Mouse (Mus musculus) cerebellum, adult 2 months (tissue): Measurements from ENCODE around the gene Cenpq. TPM values are rescaled to one million over a fixed set of nuclear protein-coding genes. Genes with fewer than 3 reads are reported as not detected.

ENCODE experiments used
- DNase-seq, 2 experiments: peaks; one replicate each; pipeline ENCODE4 v3.0.0; 2021
- H3K27ac ChIP-seq: fragments of 200-500 bp; 2 replicates; pipeline ENCODE4 v1.5.1; 2012; ENCODE audit warnings: low read length, control low read depth, inconsistent platforms; ENCODE audit not compliant: insufficient read depth
- H3K27me3 ChIP-seq: fragments of 200-500 bp; 2 replicates; pipeline ENCODE4 v1.6.1; 2012; ENCODE audit warnings: inconsistent platforms, mild to moderate bottlenecking, low read length, moderate library complexity; ENCODE audit not compliant: control insufficient read depth, insufficient read depth
- H3K4me1 ChIP-seq: fragments of 200-500 bp; 2 replicates; pipeline ENCODE4 v1.6.1; 2011; ENCODE audit warnings: low read length; ENCODE audit not compliant: control insufficient read depth, insufficient read depth
- H3K4me3 ChIP-seq: fragments of 200-500 bp; replicated peaks from 2 replicates; pipeline ENCODE3; 2011; ENCODE audit warnings: mild to moderate bottlenecking, low read depth, low read length, control low read depth; ENCODE audit not compliant: insufficient read depth
- CTCF ChIP-seq: fragments of 200-500 bp; IDR thresholded peaks from 2 replicates; pipeline ENCODE4 v1.5.1; 2011; ENCODE audit warnings: low read depth, mild to moderate bottlenecking, control low read depth, low read length, moderate library complexity, borderline replicate concordance; ENCODE audit not compliant: insufficient read depth
- POLR2A ChIP-seq: fragments of 200-500 bp; IDR thresholded peaks from 2 replicates; pipeline ENCODE4 v1.6.1; 2011; ENCODE audit warnings: low read length, control low read depth, borderline replicate concordance; ENCODE audit not compliant: insufficient read depth
- WGBS: fragments of 180-500 bp; shearing (Covaris S2); methylation state at CpG from one replicate; pipeline ENCODE4 v1.1.7; 2018; 5-methylcytosine and 5-hydroxymethylcytosine counted together
- polyA plus RNA-seq: library from polyadenylated mRNA; depleted of rRNA; stranded (reverse); fragments of >200 nt; gene quantifications from 2 replicates; pipeline ENCODE4 v1.2.3, GENCODE M21; 2012

Gene Cenpq
- polyA plus RNA-seq, 1 experiment = 4.8 TPM

DNA sequence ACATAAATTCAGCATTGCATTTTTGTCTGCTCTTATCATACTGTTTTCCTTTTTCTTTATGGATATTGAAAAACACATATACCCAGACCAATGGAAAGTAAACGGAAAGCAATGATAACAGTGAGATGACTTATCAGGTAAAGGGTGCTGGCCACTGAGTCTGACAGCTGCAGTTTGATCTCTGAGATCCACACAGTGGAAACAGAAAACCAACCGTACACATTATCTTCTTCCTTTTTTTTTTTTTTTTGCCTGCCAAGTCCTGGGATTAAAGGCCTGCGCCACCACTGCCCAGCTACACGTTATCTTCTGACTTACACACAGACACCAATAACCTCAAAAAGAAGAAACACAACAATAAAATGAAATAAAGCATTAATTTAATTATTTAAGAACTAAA is 31.5 kb downstream of the Cenpq start:
- WGBS = 77% methylated on average over 4 of the region's 4 CpGs
- Histone ChIP-seq H3K27ac (no peak overlapping the region), H3K4me3 (no peak overlapping the region), H3K27me3 (no peaks in the 10 kb centered on the region), H3K4me1 (no peaks in the 10 kb centered on the region)
- DNase-seq = no peak
- TF ChIP-seq POLR2A = no peak
- TF ChIP-seq CTCF = no peak

DNA sequence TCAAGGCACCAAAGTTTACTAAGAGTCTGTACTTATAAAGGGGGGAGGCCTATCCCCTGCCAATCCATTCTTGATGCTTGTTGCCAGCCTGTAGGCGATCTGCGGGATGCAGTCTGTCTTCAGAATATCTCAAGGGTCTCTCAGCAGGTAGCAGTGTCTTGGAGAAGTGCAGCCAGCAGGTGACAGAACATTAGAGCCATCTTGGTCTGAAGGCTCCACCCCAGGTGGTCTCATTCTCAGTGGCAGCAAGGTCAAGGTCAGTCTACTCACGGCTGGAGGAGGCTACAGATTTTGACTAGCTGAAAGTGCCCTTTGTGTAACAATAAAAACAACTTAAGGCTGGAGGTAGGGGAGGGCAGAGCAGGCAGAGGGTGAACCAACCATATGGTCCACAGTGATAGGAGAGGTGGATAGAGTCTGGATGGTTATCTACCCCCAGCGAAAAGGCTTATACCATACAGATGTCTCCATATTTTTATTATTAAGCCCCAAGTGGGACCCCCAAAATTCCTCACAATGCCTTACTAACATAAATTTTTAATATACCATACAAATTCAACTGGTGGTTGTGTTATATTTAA is 35.0 kb downstream of the Cenpq start:
- Histone ChIP-seq H3K27ac (no peak overlapping the region), H3K4me1 (no peaks in the 10 kb centered on the region), H3K4me3 (no peak overlapping the region), H3K27me3 (no peaks in the 10 kb centered on the region)
- TF ChIP-seq CTCF (no peak), POLR2A (no peak)
- DNase-seq = no peak
- WGBS = 40% methylated on average over 4 of the region's 4 CpGs

- no peak for TF ChIP-seq POLR2A
- TF ChIP-seq CTCF = 0 out of 2 replicates have a peak, but pooled peaks have one; percentile 9
- no peaks in the 10 kb centered on the region for H3K4me1 ChIP-seq
- WGBS = 56% methylated on average over 1 of the region's 1 CpGs
- H3K27ac ChIP-seq = no peak overlapping the region
- no peak overlapping the region for H3K4me3 ChIP-seq
- H3K27me3 ChIP-seq = no peaks in the 10 kb centered on the region
- peak in 1 of 2 experiments; percentile 3 for DNase-seq
Observed at GRCm38 (mm10) chr17:40896863-40897262, 38.0 kb downstream of the Cenpq start.

DNA sequence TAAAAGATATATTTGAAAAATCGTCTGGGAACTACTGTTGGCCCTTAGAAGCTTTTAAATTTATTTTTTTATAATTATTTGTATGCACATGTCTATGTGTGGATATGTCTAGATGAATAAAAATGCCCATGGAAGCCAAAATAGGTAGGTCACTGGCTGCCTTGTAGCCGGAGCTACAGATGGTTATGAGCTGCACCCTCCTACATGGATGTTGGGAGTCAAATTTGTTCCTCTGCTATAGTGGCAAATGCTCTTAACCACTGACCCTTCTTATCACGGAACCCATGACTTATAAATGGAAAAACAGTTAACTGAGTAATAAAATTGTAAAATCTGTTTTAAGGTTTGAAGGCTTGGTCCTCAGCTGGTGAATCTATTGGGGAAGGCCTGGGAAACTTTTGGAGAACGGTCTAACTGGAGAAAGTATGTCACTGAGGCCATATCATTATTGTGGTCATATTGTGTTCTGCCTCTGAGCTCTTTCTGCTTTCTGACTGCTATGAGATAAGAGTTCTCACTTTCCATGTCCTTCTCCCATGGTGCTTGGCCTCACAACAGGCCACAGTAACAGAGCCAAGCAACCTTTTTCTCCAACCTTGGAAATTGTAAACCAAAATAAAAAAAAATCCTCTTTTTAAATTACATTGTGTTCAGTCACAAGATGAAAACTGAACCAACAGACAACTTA is 46.9 kb downstream of the Cenpq start:
- 75% methylated on average over 4 of the region's 4 CpGs for WGBS
- no peaks in the 10 kb centered on the region for H3K27me3 ChIP-seq
- TF ChIP-seq CTCF (no peak), POLR2A (no peak)
- no peak overlapping the region for H3K4me3 ChIP-seq
- H3K27ac ChIP-seq = no peak overlapping the region
- no peak for DNase-seq
- no peaks in the 10 kb centered on the region for H3K4me1 ChIP-seq

- no peaks in the 10 kb centered on the region for H3K27me3 ChIP-seq
- 85% methylated on average over 4 of the region's 4 CpGs for WGBS
- H3K4me3 ChIP-seq = no peak overlapping the region
- no peaks in the 10 kb centered on the region for H3K4me1 ChIP-seq
- no peak for DNase-seq
- H3K27ac ChIP-seq = no peak overlapping the region
- TF ChIP-seq POLR2A = no peak
- TF ChIP-seq CTCF = no peak
Observed at GRCm38 (mm10) chr17:40885155-40885554, 49.7 kb downstream of the Cenpq start.

- no peak for DNase-seq
- Histone ChIP-seq H3K27me3 (no peaks in the 10 kb centered on the region), H3K4me3 (no peak overlapping the region), H3K4me1 (no peaks in the 10 kb centered on the region), H3K27ac (no peak overlapping the region)
- WGBS = 98% methylated on average over 6 of the region's 6 CpGs
- TF ChIP-seq CTCF = no peak
- TF ChIP-seq POLR2A = no peak
Observed at GRCm38 (mm10) chr17:40882172-40882571, 52.7 kb downstream of the Cenpq start.

GRCm38 (mm10) chr17:40879924-40880691 is 54.7 kb downstream of the Cenpq start, which contains the start of gene 9130008F23Rik:
Gene 9130008F23Rik, minus strand, starts transcription at chr17:40880559.
- WGBS = under 1% methylated on average over 40 of the region's 40 CpGs
- TF ChIP-seq CTCF = no peak
- TF ChIP-seq POLR2A = no peak
- DNase-seq = peak; percentile 2 to 15

GRCm38 (mm10) chr17:40879528-40879923 is 55.3 kb downstream of the Cenpq start:
- DNase-seq = no peak
- H3K27ac ChIP-seq = no peak overlapping the region
- TF ChIP-seq CTCF = no peak
- no peak for TF ChIP-seq POLR2A
- peak overlapping the region; percentile 27 for H3K4me3 ChIP-seq
- no peaks in the 10 kb centered on the region for H3K4me1 ChIP-seq
- WGBS = 28% methylated on average over 6 of the region's 6 CpGs
- H3K27me3 ChIP-seq = no peaks in the 10 kb centered on the region

More at GRCm38 (mm10) chr17:40879924-40880691, 54.7 kb downstream of the Cenpq start, which contains the start of gene 9130008F23Rik:
- Histone ChIP-seq H3K27ac (no peak within 1 kb of the TSS), H3K4me1 (no peaks in the 10 kb centered on the region), H3K4me3 (peak within 1 kb of the TSS; percentile 27), H3K27me3 (no peaks in the 10 kb centered on the region)
